Mouse (Mus musculus) myocyte (in vitro differentiated cells): Measurements from ENCODE around the gene Cirbp. TPM values are rescaled to one million over a fixed set of nuclear protein-coding genes. Genes with fewer than 3 reads are reported as not detected.
A peak's percentile ranks its signal among the peaks of the same experiment; 100 is the strongest.

Source experiments
- H3K27me3 ChIP-seq: one replicate; pipeline ENCODE4 v1.6.1; 2011; ENCODE audit not compliant: control insufficient read depth, insufficient read depth, insufficient read length
- H3K36me3 ChIP-seq: one replicate; pipeline ENCODE4 v1.6.1; 2011; ENCODE audit not compliant: control insufficient read depth, insufficient read depth
- H3K4me2 ChIP-seq: one replicate; pipeline ENCODE4 v1.6.1; 2011; ENCODE audit warnings: low read depth, control low read depth
- H3K4me3 ChIP-seq: one replicate; pipeline ENCODE4 v1.5.1; 2011; ENCODE audit warnings: mild to moderate bottlenecking, control low read depth, moderate library complexity
- H3K79me2 ChIP-seq: one replicate; pipeline ENCODE4 v1.6.1; 2011; ENCODE audit not compliant: control insufficient read depth, insufficient read depth
- H3ac ChIP-seq: one replicate; pipeline ENCODE4 v1.6.1; 2011; ENCODE audit not compliant: control insufficient read depth, insufficient read length
- CEBPB ChIP-seq: IDR thresholded peaks from 2 replicates; pipeline ENCODE4 v1.6.1; 2011; ENCODE audit warnings: mild to moderate bottlenecking, moderate library complexity; ENCODE audit not compliant: poor library complexity, insufficient read depth, severe bottlenecking
- E2F4 ChIP-seq: IDR thresholded peaks from one replicate; pipeline ENCODE4 v1.6.1; 2011; ENCODE audit warnings: mild to moderate bottlenecking, control low read depth, moderate library complexity; ENCODE audit not compliant: insufficient read depth
- MAX ChIP-seq: IDR thresholded peaks from one replicate; pipeline ENCODE4 v1.6.1; 2011; ENCODE audit warnings: low read depth, mild to moderate bottlenecking, control low read depth
- MYOD1 ChIP-seq, 3 experiments: IDR thresholded peaks; one replicate each; pipeline ENCODE4 v1.6.1; 2011; ENCODE audit warnings: control low read depth in 2 of 3, low read depth in 2 of 3, mild to moderate bottlenecking in 2 of 3, moderate library complexity in 1 of 3; ENCODE audit not compliant: insufficient read length in 2 of 3, control insufficient read depth in 1 of 3
- MYOG ChIP-seq, 3 experiments: IDR thresholded peaks; one replicate each; pipeline ENCODE4 v1.6.1; 2011; ENCODE audit warnings: control low read depth in 2 of 3, low read depth in 2 of 3, mild to moderate bottlenecking in 2 of 3; ENCODE audit not compliant: insufficient read length in 2 of 3, control insufficient read depth in 1 of 3, insufficient read depth in 1 of 3
- POLR2A ChIP-seq: IDR thresholded peaks from one replicate; pipeline ENCODE4 v1.6.1; 2011; ENCODE audit warnings: low read depth, mild to moderate bottlenecking, control low read depth, moderate library complexity; ENCODE audit not compliant: insufficient read length
- POLR2AphosphoS2 ChIP-seq: IDR thresholded peaks from one replicate; pipeline ENCODE4 v1.6.1; 2011; ENCODE audit warnings: low read depth, control low read depth; ENCODE audit not compliant: insufficient read length
- REST ChIP-seq: IDR thresholded peaks from one replicate; pipeline ENCODE4 v1.6.1; 2011; ENCODE audit warnings: mild to moderate bottlenecking, control low read depth, moderate library complexity; ENCODE audit not compliant: insufficient read depth, insufficient read length
- SRF ChIP-seq: IDR thresholded peaks from one replicate; pipeline ENCODE4 v1.6.1; 2011; ENCODE audit warnings: low read depth; ENCODE audit not compliant: control insufficient read depth, insufficient read length
- TCF12 ChIP-seq: IDR thresholded peaks from one replicate; pipeline ENCODE4 v1.6.1; 2011; ENCODE audit warnings: mild to moderate bottlenecking, control low read depth; ENCODE audit not compliant: poor library complexity, insufficient read depth, severe bottlenecking
- TCF3 ChIP-seq: IDR thresholded peaks from one replicate; pipeline ENCODE4 v1.6.1; 2011; ENCODE audit warnings: low read depth, control low read depth; ENCODE audit not compliant: insufficient read length
- USF1 ChIP-seq: IDR thresholded peaks from one replicate; pipeline ENCODE4 v1.6.1; 2011; ENCODE audit warnings: low read depth, mild to moderate bottlenecking, control low read depth, moderate library complexity
- polyA plus RNA-seq: library from polyadenylated mRNA; unstranded; fragments of >200 nt; fragmentation: generic; extraction: Trizol; gene quantifications from one replicate; pipeline ENCODE4 v1.2.1, GENCODE M21; 2012; ENCODE audit warnings: missing spikeins

Cirbp gene
- polyA plus RNA-seq, 1 experiment: 54.2 TPM

- Histone ChIP-seq H3K79me2 (peaks cover 15% of the 10 kb centered on the region), H3K27me3 (no peaks in the 10 kb centered on the region)
- peak; percentile 44 for TF ChIP-seq USF1
- no peak for TF ChIP-seq MAX
- peak; percentile 43 for TF ChIP-seq SRF
- TF ChIP-seq E2F4: no peak
- no peak for TF ChIP-seq CEBPB
- TF ChIP-seq POLR2AphosphoS2: peak; percentile 79
- TF ChIP-seq MYOG (IDR thresholded peaks at IDR 0.05; ENCODE audit: control insufficient read depth in 1 of 3, insufficient read depth in 1 of 3, insufficient read length in 2 of 3, low read depth in 2 of 3): no peak
- TF ChIP-seq MYOD1 (IDR thresholded peaks at IDR 0.05; ENCODE audit: control insufficient read depth in 1 of 3, insufficient read length in 2 of 3, low read depth in 2 of 3): peak in 1 of 3 experiments; percentile 17
- peak; percentile 93 for TF ChIP-seq POLR2A
- no peak for TF ChIP-seq REST
- TF ChIP-seq TCF3: no peak
Observed at GRCm38 (mm10) chr10:80138553-80139438, 27.0 kb upstream of the Cirbp start, which contains the start of gene Atp5d. Gene Atp5d, plus strand, starts transcription at chr10:80138632.

GRCm38 (mm10) chr10:80139439-80139775, 26.4 kb upstream of the Cirbp start:
- TF ChIP-seq POLR2AphosphoS2 (no peak), MYOD1 (IDR thresholded peaks at IDR 0.05; ENCODE audit: control insufficient read depth in 1 of 3, insufficient read length in 2 of 3, low read depth in 2 of 3) (no peak), MAX (no peak), SRF (no peak), REST (no peak), POLR2A (no peak), CEBPB (no peak), USF1 (no peak), MYOG (IDR thresholded peaks at IDR 0.05; ENCODE audit: control insufficient read depth in 1 of 3, insufficient read depth in 1 of 3, insufficient read length in 2 of 3, low read depth in 2 of 3) (no peak), E2F4 (no peak), TCF3 (no peak), TCF12 (no peak)
- peak overlapping the region; percentile 33 for H3ac ChIP-seq
- no peaks in the 10 kb centered on the region for H3K27me3 ChIP-seq
- H3K36me3 ChIP-seq: peaks cover 6% of the 10 kb centered on the region
- H3K79me2 ChIP-seq: peaks cover 21% of the 10 kb centered on the region
- peak overlapping the region; percentile 98 for H3K4me2 ChIP-seq
- H3K4me3 ChIP-seq: peak overlapping the region; percentile 31

More at GRCm38 (mm10) chr10:80138553-80139438, 27.0 kb upstream of the Cirbp start, which contains the start of gene Atp5d:
- Histone ChIP-seq H3K4me3 (peak within 1 kb of the TSS; percentile 31), H3K4me2 (peak within 1 kb of the TSS; percentile 98), H3K36me3 (no peaks in the 10 kb centered on the region), H3ac (peak within 1 kb of the TSS; percentile 33)

- Histone ChIP-seq H3K79me2 (peaks cover 28% of the 10 kb centered on the region), H3K4me2 (no peak overlapping the region), H3K4me3 (no peak overlapping the region), H3K27me3 (no peaks in the 10 kb centered on the region), H3ac (no peak overlapping the region), H3K36me3 (peaks cover 13% of the 10 kb centered on the region)
- TF ChIP-seq SRF (no peak), POLR2A (no peak), TCF3 (no peak), CEBPB (no peak), E2F4 (no peak), TCF12 (no peak), POLR2AphosphoS2 (no peak), MAX (no peak), MYOD1 (IDR thresholded peaks at IDR 0.05; ENCODE audit: control insufficient read depth in 1 of 3, insufficient read length in 2 of 3, low read depth in 2 of 3) (no peak), MYOG (IDR thresholded peaks at IDR 0.05; ENCODE audit: control insufficient read depth in 1 of 3, insufficient read depth in 1 of 3, insufficient read length in 2 of 3, low read depth in 2 of 3) (no peak), REST (no peak), USF1 (no peak)
Observed at GRCm38 (mm10) chr10:80139975-80140665, 25.7 kb upstream of the Cirbp start.

GRCm38 (mm10) chr10:80140666-80141035, 25.1 kb upstream of the Cirbp start, which contains the start of gene Cbarp:
Gene Cbarp, minus strand, starts transcription at chr10:80140835.
- H3K4me2 ChIP-seq: peak within 1 kb of the TSS; percentile 91
- peaks cover 31% of the 10 kb centered on the region for H3K79me2 ChIP-seq
- TF ChIP-seq MYOG (IDR thresholded peaks at IDR 0.05; ENCODE audit: control insufficient read depth in 1 of 3, insufficient read depth in 1 of 3, insufficient read length in 2 of 3, low read depth in 2 of 3): no peak
- TF ChIP-seq POLR2A: no peak
- no peak for TF ChIP-seq REST
- TF ChIP-seq TCF12: no peak
- H3K4me3 ChIP-seq: peak within 1 kb of the TSS; percentile 63
- no peak within 1 kb of the TSS for H3ac ChIP-seq
- no peaks in the 10 kb centered on the region for H3K27me3 ChIP-seq
- H3K36me3 ChIP-seq: peaks cover 15% of the 10 kb centered on the region
